Mouse (Mus musculus) left cerebral cortex, adult 2 months (tissue): Measurements from ENCODE around the gene Stard9. TPM values are rescaled to one million over a fixed set of nuclear protein-coding genes. Genes with fewer than 3 reads are reported as not detected.
A peak's percentile ranks its signal among the peaks of the same experiment; 100 is the strongest.

Experiments used
- DNase-seq, 2 experiments: peaks; one replicate each; pipeline ENCODE4 v3.0.0; 2021 to 2022; ENCODE audit warnings: low spot score in 2 of 2, mixed read lengths in 1 of 2; ENCODE audit errors: extremely low spot score in 1 of 2
- H3K27ac ChIP-seq: fragments of 200-600 bp; 2 replicates; pipeline ENCODE4 v1.8.1; 2022
- H3K4me3 ChIP-seq: fragments of 200-600 bp; 2 replicates; pipeline ENCODE4 v1.8.1; 2022
- CTCF ChIP-seq: fragments of 200-600 bp; IDR thresholded peaks from 2 replicates; pipeline ENCODE4 v1.8.1; 2022; ENCODE audit warnings: antibody characterized with exemption, mild to moderate bottlenecking, moderate library complexity
- intact Hi-C: fragments of 180-260 bp; cut with DNase I; formaldehyde crosslinking; loops from one replicate; pipeline ENCODE4 v1.15.1; 2025
- long read RNA-seq, 2 experiments: library from polyadenylated mRNA; stranded (forward); transcript quantifications; one replicate each; pipeline ENCODE4 v2.0.0; 2021; ENCODE audit warnings: borderline mapping rate in 2 of 2
- total RNA-seq, 2 experiments: library from RNA; stranded (reverse); gene quantifications; 2 replicates each; pipeline ENCODE4 v1.2.3; 2021

Gene Stard9
- 10 to 100 TPM; 10.1 to 10.8 TPM for total RNA-seq
- long read RNA-seq, experiment 1, partial matches to known transcripts = 1 of 7 reads
- long read RNA-seq, experiment 1, other reads (novel, unspliced or antisense) = 6 of 7 reads
- long read RNA-seq, experiment 2, partial matches to known transcripts = 0 of 9 reads
- long read RNA-seq, experiment 2, other reads (novel, unspliced or antisense) = 8 of 9 reads

DNA sequence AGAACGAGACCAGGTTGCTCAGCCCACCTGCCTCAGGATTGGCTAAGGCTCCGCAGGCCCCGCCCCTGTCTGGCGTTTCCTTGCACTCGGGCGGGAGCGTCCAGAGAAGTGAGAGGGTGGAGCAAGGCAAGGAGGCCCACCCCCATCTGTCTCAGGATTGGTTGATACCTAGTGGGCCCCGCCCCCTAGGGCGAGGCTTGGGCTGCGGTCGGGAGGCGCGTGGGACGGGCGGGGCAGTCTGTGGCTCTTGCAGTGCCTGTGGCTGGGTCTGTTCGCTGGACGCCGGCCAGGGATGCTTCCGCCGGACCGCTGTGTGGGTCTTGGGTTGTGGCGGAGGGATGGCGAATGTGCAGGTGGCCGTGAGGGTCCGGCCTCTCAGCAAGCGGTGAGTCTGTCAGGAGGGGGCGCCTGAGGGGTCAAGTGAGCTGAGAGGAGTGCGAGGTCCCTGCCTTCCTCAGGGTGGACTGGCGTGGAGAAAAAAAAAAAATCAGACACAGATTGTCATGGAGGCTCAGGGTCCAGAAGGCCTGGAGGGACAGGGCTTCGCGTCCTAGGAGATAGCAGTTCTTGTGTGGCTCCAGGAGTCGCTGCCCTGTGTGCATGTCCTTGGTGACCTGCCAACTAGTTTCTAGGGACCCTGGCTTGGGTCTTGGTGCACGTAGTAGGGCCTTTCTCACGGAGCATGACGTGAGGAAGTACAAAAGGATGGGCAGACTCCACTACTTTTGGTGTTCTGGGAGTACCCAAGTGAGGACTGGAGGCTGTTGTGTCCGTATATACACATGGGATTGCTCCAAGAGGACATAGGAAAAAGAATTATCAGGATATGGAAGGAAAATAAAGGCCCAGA is at the start of gene Stard9:
Gene Stard9, plus strand, starts transcription at position 236 of the 850 bp plus-strand sequence.
- intact Hi-C loops = no loop called here
- Histone ChIP-seq H3K27ac (peak within 1 kb of the TSS; percentile 76), H3K4me3 (peak within 1 kb of the TSS; percentile 56)
- DNase-seq = peak; percentile 95 to 97
- TF ChIP-seq CTCF = no peak; the same call in 1 of the 2 replicates

DNA sequence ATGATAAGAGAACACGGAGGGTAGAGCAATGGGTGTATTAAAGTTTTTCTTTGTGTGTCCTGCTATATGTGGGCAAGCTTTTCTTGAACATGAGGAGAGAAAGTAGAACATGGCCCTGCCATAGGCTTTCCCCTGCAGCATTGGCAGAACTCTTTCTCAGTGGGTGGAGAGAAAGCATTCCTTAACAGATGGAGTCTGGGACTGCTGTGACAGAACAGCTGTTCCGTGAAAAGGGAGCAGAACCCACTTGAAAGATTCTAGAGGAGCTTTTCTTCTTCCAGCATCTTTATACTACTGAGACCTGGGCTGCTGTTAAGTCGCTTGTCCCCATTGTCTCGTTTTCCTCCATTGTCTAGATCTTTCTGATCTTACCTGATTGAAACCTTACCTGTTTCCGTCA is 39.2 kb upstream of the Stard9 start:
- no peak overlapping the region for H3K4me3 ChIP-seq
- DNase-seq = peak; percentile 36 to 50
- no peak for TF ChIP-seq CTCF
- intact Hi-C loops = loop anchor here (1.0 to 5.0 kb wide), 2 partner anchors 17 to 47 kb away; no protein-coding TSS in a partner anchor
- H3K27ac ChIP-seq = peak overlapping the region; percentile 70

GRCm38 (mm10) chr2:120592227-120592626 is 36.7 kb upstream of the Stard9 start:
- peak; percentile 27 for TF ChIP-seq CTCF
- Histone ChIP-seq H3K4me3 (no peak overlapping the region), H3K27ac (peak overlapping the region; percentile 28; the same call in 1 of the 2 replicates)
- no peak for DNase-seq
- intact Hi-C loops = no loop called here

GRCm38 (mm10) chr2:120597734-120598133 is 31.2 kb upstream of the Stard9 start:
- DNase-seq = no peak
- Histone ChIP-seq H3K4me3 (no peak overlapping the region), H3K27ac (peak overlapping the region; percentile 55)
- intact Hi-C loops = no loop called here
- TF ChIP-seq CTCF = no peak

DNA sequence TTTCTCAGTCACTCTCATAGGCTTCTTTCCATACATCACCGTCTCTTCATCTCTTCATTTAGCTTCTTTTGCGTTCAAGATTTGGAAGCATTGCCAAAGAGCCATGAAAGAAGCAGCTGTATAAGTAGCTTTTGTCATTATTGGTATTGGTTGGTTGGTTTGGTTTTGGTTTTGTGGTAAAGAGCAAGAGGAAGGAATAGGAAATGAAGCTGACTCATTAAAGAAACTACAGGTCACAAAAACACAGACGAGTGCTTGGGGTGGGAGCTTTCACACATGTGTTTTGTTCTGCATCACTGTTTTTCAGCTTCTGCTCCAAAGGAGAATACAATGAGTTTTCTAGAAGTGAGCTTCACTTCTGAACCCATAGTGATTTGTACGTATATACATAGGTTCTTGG is 29.4 kb upstream of the Stard9 start:
- DNase-seq = no peak
- no peak for TF ChIP-seq CTCF
- Histone ChIP-seq H3K4me3 (no peak overlapping the region), H3K27ac (no peak overlapping the region)
- intact Hi-C loops = no loop called here

- peak overlapping the region; percentile 72 for H3K27ac ChIP-seq
- TF ChIP-seq CTCF = peak; percentile 72
- peak in 1 of 2 experiments; percentile 12 for DNase-seq
- H3K4me3 ChIP-seq = peak overlapping the region; percentile 85
- intact Hi-C loops = loop anchor here (1.0 to 5.0 kb wide), 2 partner anchors 16 to 64 kb away; no protein-coding TSS in a partner anchor
Observed at GRCm38 (mm10) chr2:120606021-120606690, 22.8 kb upstream of the Stard9 start.

DNA sequence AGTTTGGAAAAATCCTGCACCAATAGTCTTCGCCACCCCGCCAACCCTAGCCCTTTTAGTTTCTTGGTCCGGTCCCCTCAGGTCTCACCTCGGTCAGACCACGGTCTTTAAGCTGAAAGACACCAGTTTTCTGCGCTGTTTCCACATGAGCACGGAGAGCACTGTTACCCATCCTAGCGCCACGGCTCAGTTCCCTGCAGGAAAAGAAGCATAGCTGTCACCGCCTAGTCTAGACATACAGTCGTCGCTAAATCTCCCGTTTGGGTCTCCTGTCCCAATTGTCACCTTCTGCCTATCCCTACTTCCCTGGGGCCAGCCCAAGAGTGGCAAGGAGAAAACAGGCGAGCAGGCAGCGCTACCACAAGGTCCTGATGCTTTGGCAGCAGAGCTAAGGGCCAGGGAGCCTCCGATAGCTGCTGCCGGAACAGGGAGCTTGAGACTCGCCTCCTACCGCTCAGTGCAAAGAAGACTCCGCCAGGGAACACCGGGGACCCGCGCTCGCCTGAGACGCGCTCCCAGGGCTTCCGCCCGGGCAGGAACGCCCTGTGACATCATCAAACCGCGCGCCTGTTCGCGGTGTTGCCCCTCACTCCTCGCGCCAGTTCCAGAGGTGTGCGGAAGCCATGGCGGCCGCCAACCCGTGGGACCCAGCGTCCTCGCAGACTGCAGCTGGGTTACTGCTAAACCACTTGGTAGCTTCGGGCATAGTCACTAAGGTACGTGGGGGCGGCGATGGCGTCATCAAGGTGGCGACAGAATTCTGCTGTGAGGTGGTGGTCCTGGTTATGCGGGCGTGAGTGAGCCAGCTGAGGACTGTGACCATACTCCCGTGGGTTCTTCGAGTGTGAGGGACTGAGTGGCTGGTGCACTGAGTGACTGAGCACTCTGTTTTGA is 19.8 kb upstream of the Stard9 start, which contains the start of the genes Haus2 and Lrrc57:
Gene Haus2, plus strand, starts transcription at position 554 of the 894 bp plus-strand sequence.
Gene Lrrc57, minus strand, starts transcription at position 691 of the 894 bp plus-strand sequence.
- TF ChIP-seq CTCF = peak; percentile 24
- Histone ChIP-seq H3K4me3 (peak within 1 kb of the TSS; percentile 85), H3K27ac (peak within 1 kb of the TSS; percentile 89)
- peak; percentile 91 to 93 for DNase-seq
- intact Hi-C loops = loop anchor here (1.0 to 5.0 kb wide), 2 partner anchors 46 to 67 kb away; partner anchors contain the start of gene Zfp106

DNA sequence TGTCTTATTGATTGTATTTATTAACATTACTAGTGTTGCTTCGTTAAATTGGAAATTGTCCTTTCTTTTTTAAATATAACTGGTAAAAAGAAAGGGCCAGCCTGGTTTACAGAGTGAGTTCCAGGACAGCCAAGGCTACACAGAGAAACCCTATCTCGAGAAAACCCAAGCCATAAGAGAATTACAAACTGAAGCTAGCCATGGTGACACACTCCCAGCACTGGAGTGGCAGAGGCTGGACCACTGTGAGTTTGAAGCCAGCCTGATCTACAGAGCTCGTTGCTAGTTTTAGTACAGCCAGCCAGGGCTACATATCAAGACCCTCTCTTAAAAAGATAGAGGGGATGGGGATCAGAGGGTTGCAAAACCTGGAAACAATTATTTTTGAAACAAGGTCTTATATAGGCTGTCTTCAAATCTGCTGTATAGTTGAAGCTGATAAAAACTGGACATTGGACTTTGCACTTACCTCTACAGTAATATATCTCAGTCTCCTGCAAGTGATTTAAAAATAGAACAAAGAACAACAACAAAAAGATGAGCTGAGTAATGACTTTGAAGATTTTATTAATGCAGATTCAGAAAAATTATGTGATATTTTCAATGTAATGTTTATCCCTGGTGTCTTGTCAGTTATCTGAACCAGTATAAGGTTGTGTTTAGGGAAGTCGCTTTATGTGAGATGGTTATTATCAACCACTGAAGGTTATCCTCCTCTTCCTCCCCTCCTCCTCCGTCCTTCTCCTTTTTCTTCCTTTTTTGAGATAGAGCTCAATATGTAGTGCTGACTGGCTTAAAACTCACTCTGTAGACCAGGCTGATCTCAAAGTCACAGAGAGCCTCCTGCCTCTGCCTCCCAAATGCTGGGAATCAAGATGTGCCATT is 12.4 kb upstream of the Stard9 start:
- Histone ChIP-seq H3K27ac (no peak overlapping the region), H3K4me3 (no peak overlapping the region)
- DNase-seq = no peak
- no peak for TF ChIP-seq CTCF
- intact Hi-C loops = no loop called here

GRCm38 (mm10) chr2:120619538-120619937 is 9.4 kb upstream of the Stard9 start:
- TF ChIP-seq CTCF = peak; percentile 37
- H3K27ac ChIP-seq = no peak overlapping the region
- no peak for DNase-seq
- intact Hi-C loops = no loop called here
- no peak overlapping the region for H3K4me3 ChIP-seq

- intact Hi-C loops = no loop called here
- no peak for TF ChIP-seq CTCF
- H3K4me3 ChIP-seq = no peak overlapping the region
- no peak overlapping the region for H3K27ac ChIP-seq
- no peak for DNase-seq
Observed at GRCm38 (mm10) chr2:120622920-120623319, 6.0 kb upstream of the Stard9 start.
